Mouse (Mus musculus) left cerebral cortex, postnatal 36 days (tissue): ENCODE results near the gene Sdhaf4. TPM values are rescaled to one million over a fixed set of nuclear protein-coding genes. Genes with fewer than 3 reads are reported as not detected.
A peak's percentile ranks its signal among the peaks of the same experiment; 100 is the strongest.
"Not testable (repeated sequence)": the region's sequence is repeated elsewhere in the genome, so short reads cannot be mapped to it uniquely, and the experiment has no call there.

Source experiments
- DNase-seq, 2 experiments: peaks; one replicate each; pipeline ENCODE4 v3.0.0; 2021 to 2022; ENCODE audit warnings: low spot score in 2 of 2, mixed read lengths in 1 of 2
- intact Hi-C: fragments of 180-260 bp; cut with DNase I; formaldehyde crosslinking; loops from one replicate; pipeline ENCODE4 v1.15.1; 2025
- total RNA-seq, 2 experiments: library from RNA; stranded (reverse); gene quantifications; 2 replicates each; pipeline ENCODE4 v1.2.3; 2021

Gene Sdhaf4
- total RNA-seq, result 10 to 100 TPM; 46.7 to 48.3 TPM

- intact Hi-C loops, result loop anchor here (5.0 kb wide), 1 partner anchor 83 kb away; the partner anchor contains the start of gene Smap1
- DNase-seq, result peak; percentile 94
These were observed at the start of gene Sdhaf4 for GRCm38 (mm10) chr1:24005070-24005804. Sdhaf4 (minus strand) TSS chr1:24005656.

GRCm38 (mm10) chr1:24046730-24047510 is 41.5 kb upstream of the Sdhaf4 start:
- intact Hi-C loops, result no loop called here
- DNase-seq, result no peak

GRCm38 (mm10) chr1:24045627-24046026 is 40.2 kb upstream of the Sdhaf4 start:
- DNase-seq, result no peak
- intact Hi-C loops, result no loop called here

DNA sequence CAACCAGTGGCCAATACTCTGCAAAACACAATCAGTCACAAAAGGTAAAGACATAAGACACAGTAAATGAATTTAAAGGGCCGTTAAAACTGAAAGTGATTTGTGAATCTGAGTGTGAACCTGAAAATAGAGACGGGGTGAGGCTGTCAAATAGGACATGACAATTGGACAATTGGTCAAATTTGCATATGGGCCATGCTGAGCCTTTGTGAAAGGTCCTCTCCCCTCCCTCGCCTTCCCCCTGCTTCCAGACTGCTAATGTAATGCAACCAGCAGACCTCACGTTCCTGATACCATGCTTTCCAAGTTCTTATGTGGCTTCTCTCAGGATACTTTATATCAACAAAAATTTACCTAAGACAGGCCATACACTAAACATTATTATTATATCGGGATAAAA is 37.6 kb upstream of the Sdhaf4 start:
- no peak for DNase-seq
- intact Hi-C loops, result no loop called here

DNA sequence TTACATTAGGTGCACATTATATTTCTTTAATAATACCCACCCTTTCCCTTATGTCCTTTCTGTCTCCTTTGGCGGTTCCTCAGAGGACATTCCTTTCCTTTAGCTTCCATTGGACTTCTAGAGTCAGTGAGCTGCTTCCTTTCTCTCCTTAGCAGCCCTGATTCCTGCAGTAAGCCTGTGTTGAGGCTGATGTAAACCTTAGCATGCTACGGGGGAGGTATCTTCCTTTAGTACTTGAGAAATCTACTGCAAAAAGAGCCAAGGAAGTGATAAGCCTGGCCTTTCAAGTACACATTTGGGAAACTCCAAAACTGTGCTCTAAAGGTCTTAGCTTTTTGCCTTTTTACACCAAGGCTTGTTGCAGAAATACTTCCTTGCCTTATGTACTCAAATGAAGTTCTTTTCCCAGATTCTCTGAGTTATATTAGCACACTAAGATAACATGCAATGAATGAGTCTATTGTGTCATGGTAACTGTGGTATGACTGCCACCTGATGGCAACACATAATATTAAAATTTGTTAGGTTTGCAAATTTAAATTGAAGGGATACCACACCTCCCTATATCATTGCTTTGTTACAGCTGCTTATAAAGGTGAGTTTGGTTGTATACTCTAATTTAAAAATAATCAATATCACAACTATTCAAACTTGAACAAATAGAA is 28.4 kb upstream of the Sdhaf4 start:
- intact Hi-C loops, result loop anchor here (5.0 to 10.0 kb wide), 4 partner anchors 129 to 329 kb away; partner anchors contain the start of gene B3gat2

GRCm38 (mm10) chr1:24010821-24011220 is 5.4 kb upstream of the Sdhaf4 start:
- intact Hi-C loops, result no loop called here
- no peak for DNase-seq

More for the DNA sequence above, 28.4 kb upstream of the Sdhaf4 start:
- no peak for DNase-seq

- intact Hi-C loops, result no loop called here
- DNase-seq, result no peak
These were observed 4.6 kb upstream of the Sdhaf4 start for GRCm38 (mm10) chr1:24010016-24010415.

- intact Hi-C loops, result loop anchor here (5.0 kb wide), 1 partner anchor 85 kb away; the partner anchor contains the start of gene Smap1
- no peak for DNase-seq
These were observed 2.2 kb upstream of the Sdhaf4 start for GRCm38 (mm10) chr1:24007621-24008020.

GRCm38 (mm10) chr1:23999318-23999717 is 6.1 kb downstream of the Sdhaf4 start:
- intact Hi-C loops, result no loop called here
- no peak for DNase-seq

DNA sequence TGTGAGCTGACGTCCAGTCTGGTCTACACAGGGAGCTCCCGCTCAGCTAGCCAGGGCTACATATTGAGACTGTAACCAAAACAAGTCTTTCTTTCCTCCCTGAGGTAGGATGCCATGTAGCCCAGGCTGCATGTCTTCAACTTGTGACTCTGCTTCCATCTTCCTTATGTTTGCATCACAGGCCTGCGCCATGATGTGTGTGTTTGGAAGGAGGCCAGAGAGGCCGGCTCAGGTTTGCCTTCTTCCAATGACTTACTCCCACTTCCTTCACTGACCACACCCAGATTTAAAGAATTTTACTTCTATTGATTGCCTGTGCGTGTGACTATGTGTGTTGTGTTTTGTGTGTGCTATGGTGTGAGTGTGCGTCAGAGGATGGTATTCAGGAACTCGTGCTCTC is 6.6 kb downstream of the Sdhaf4 start:
- intact Hi-C loops, result no loop called here
- no peak for DNase-seq

GRCm38 (mm10) chr1:23998120-23998810 is 7.2 kb downstream of the Sdhaf4 start:
- no peak for DNase-seq
- intact Hi-C loops, result no loop called here

- DNase-seq, result no peak
- intact Hi-C loops, result no loop called here
These were observed 8.0 kb downstream of the Sdhaf4 start for GRCm38 (mm10) chr1:23997493-23997892.

DNA sequence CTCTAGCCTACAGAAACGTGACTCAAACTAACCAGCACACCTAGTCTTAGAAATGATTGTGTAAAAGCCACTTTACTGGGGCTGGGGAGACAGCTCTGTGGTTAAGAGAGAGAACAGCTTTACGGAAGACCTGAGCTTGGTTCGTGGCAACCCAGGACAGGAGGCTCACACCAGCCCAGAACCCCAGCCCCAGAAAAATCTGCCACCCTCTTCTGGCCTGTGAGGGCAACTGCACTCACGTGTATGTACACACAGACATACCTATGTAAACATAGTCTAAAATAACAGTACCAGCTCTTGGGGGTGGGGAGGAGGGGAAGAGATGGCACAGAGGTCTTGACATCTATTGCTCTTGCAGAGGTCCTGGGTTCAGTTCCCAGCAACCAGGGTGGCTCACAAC is 10.0 kb downstream of the Sdhaf4 start:
- DNase-seq, result no peak
- intact Hi-C loops, result no loop called here

- intact Hi-C loops, result no loop called here
- no peak for DNase-seq
These were observed 22.3 kb downstream of the Sdhaf4 start for GRCm38 (mm10) chr1:23983118-23983517.

DNA sequence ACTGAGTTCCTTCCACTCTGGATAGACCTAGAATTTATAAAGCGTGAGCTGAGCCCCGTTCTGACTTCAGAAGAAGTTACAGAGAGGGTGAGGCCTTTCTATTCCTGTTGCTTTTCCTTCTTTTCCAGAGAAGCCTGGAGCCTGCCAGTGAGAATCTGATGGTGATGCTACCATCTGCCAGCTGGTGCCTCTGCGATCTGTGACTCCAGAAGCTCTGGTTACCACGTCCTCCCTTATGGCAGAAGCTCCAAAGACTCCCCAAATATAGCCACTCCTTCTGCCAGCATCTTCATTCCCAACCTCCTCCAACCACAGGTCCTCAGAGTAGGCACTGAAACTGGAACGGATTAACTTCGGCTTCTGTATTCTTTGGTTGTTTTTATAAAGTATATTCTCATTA is 27.2 kb downstream of the Sdhaf4 start:
- peak; percentile 48 to 68 for DNase-seq
- intact Hi-C loops, result no loop called here

- intact Hi-C loops, DNase-seq: not testable (repeated sequence)
These were observed 34.3 kb downstream of the Sdhaf4 start for GRCm38 (mm10) chr1:23971159-23971558.

GRCm38 (mm10) chr1:23968027-23968725 is 37.3 kb downstream of the Sdhaf4 start:
- intact Hi-C loops, result no loop called here
- no peak for DNase-seq

DNA sequence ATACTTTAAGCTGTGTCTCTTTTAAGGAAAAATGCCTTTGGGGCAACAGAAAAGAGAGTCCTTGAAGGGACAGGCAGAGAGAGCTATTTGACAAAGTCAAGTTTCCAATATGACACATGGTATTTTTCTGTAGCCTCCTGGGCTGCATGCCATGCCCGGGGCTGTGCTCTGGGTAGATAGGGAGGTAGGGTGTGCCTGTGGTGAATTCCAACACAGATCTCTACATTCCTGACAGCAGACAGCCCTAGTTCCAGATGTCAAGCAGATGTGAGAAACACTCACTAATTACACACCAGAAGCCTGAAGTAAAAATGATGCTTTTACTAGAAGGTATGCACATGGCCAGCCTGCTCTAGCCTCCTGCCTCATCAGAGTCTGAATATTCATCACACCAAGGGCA is 39.2 kb downstream of the Sdhaf4 start:
- intact Hi-C loops, result no loop called here
- DNase-seq, result no peak

DNA sequence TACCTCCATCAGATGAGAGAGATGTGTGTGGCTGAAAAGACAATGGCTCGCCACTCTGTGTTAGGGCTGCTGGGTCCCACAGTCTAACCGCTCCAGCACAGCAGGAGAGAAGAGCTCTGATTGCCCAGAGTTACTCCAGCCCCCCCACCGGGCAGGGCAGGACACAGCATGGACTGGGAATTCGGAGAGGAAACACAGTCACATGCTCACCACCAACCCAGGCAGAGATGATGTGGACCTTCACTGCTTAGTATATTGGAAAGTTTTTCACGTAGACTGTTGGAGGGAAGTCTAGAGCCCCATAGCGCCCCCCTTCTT is 46.1 kb downstream of the Sdhaf4 start:
- intact Hi-C loops, result no loop called here
- DNase-seq, result no peak
